Mouse (Mus musculus): Measurements from ENCODE around the gene Gpr162.

Gpr162 gene

GRCm38 (mm10) chr6:124881821-124882220 lies 18.0 kb upstream of the Gpr162 start:
- DNase-seq (ENCODE audit: low spot score): no peak

GRCm38 (mm10) chr6:124879390-124879789 lies 15.6 kb upstream of the Gpr162 start:
- DNase-seq (ENCODE audit: low spot score): no peak

DNA sequence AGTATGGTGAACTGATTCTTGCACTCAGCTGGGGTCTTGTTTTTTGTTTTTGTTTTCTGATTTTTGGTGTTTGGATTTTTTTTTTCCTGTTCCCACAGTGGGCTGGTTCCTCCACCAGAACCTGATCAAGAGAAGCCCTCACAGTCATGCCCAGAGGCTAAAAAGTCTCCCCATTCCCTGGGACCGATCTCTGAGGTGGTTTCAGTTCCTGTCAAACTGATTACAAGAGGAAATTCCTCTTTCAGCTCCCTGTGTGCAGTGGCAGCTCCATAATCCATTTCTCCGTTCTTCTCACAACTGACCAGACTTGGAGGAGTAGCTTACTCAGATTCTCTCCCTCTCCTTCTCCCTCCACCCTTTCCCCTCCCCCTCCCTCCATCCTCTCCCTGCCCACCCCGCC lies 10.6 kb upstream of the Gpr162 start:
- no peak for DNase-seq (ENCODE audit: low spot score)

- no peak for DNase-seq (ENCODE audit: low spot score)
Observed at GRCm38 (mm10) chr6:124866560-124866959, 2.8 kb upstream of the Gpr162 start.

DNA sequence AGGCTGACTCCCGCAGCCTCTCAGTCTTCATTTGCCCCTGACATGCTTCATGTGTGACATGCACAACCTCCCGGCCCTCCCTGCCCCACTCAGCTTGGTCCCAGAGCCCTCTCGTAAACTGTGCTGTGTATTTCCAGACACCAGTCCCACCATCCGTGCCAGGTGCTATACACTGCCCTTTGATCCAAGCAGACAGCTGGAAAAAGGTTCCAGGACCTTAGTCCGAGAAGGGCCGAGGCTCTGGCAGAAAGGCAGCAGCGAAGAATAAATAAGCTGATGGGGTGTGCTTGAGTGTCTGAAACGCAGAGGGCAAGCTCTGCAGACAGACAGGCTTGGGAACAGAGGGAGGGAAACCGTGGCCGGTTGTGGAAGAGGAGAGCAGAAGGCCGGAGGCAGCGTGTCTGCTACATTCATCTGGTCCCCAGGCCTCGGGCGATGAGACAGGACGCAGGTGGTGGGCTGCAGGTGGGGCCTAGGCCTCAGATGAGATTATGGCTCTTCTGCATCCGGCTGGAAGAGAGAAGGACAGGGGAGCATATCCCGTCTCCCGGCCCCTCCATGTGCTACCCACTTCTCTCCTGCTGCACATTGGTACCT lies 2.1 kb upstream of the Gpr162 start:
- no peak for DNase-seq (ENCODE audit: low spot score)

DNA sequence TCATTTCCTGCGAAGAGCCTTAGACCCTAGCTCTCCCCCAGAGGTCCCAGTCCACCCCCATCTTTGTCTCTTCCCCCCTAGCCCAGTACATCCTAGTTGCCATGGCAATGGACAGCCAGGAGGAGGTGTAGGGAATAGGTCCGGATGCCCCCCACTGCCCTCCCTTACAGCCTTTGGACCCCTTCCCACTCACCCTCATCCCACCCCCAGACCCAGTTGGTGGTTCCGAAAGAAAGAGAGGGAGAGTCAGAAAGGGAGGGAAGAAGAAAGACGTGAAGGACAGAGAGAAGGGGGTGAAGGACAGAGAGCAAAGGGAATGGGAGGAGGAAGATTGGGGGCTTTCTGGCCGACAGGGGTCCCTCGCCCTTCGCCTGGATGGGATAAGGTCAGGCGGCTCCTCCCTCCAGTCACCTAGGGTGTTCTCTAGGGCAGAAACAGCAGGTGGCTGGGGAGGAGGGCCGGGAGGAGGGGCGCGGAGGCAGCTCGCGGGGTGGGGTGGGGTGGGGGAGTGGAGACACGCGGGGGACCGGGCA lies 592 bp downstream of the Gpr162 start:
- no peak for DNase-seq (ENCODE audit: low spot score)

DNA sequence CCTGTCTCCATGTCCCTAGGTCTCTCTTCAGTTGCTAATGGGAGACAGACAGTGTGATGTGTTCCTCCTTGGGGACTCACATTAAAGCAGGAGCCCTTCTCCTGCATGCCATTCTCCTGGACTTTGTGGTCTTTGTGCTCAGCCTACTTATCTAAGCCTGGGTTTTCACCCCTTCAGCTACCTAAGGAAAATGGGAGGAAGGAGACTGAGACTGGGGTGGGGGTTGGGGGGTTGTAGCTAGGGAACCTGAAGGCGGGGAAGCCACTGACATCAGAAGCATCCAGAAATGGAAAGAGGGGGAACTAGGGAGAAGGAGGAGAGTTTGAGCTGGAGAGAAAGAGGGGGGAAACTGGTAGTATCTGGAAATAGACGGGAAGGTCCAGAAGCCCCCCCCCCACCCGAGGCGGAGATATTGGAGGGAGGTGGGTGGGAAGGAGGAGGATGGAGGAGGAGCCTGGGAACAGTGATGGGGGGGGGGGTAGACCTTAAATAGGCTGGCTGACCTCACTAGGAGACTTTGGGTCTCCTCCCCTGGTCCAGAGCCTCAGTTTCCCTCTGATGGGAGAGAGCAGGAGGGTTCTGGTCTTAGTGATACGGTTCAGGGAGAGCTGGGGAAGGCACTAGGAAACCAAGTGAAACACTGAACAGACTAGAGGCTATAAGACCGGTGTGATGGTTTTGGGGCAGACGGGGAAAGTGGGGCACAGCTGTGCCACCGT lies 1.2 kb downstream of the Gpr162 start:
- no peak for DNase-seq (ENCODE audit: low spot score)

DNA sequence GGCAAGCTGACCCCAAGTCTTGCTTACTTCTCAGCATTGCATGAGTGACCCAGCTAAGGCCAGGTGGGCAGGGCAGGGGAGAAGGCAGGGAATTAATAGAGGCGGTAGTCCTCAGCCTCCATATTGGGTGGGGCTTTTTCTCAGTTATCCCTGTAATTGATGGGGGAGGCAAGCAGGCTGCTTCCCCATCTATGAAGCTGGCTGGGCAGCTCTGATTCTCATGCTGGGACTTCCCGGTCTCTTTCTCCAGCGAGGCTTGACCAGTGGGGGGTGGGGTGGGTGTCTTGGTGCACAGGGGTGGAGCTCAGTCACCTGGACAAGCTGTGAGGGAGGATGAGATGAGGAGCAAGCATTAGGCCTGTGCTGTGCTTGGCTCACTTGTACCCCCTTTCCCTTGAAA lies 2.0 kb downstream of the Gpr162 start:
- DNase-seq (ENCODE audit: low spot score): no peak

DNA sequence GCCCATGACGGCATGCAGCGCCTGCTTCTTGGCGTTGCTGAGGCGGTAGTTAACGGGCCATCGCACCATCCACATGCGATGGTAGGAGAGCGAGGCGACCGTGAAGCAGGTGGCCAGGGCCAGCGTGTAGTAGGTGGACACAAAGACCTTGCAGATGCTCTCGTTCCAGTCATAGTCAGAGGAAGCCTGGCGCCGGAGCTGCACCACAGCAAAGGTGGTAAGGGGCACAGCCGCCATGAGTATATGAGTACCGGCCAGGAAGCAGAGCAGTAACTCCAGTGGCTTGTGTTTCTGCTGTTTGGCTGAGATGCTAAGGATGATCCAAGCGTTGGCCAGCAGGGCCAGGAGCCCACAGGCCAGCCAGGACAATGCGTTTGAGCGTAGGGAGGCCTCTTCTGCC lies 2.5 kb downstream of the Gpr162 start:
- no peak for DNase-seq (ENCODE audit: low spot score)

GRCm38 (mm10) chr6:124860511-124860910 lies 3.3 kb downstream of the Gpr162 start:
- no peak for DNase-seq (ENCODE audit: low spot score)

- peak; percentile 90 for DNase-seq (ENCODE audit: low spot score)
Observed at GRCm38 (mm10) chr6:124859725-124860124, 4.1 kb downstream of the Gpr162 start.

DNA sequence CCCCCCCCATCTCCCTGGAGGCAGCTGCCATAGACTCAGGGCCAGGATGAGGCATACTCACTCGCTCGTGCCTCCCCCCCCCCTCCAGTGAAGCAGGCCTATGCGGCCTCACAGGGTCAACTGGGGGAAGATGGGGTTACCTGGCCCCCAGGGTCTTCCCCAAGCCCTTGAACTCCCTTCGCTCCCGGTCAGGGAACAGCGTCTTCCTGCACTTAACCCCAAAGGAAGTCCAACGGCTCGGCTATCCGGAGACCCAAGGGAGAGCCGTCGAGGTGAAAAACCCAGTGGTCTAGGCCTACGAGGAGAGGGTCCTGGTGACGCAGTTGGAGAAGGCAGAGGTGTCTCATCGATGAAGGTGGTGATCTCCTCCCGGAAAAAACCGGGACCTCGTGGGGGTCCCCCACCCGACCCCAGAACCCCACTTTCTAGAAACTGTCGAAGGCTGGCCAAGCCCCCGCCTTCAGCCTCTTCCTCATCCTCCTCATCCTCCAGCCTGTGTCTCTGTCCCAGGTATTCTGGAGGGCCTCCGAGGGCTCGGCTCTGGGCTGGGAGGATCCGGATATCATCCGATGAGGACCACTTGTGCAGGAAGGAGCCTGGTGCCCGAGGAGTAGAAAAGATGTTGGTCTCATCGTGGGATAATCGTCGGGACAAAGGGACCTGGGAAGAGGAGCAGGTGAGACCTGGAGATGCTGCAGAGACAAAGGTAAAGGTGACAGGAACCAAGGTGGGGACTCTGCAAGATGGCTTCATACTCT lies 5.0 kb downstream of the Gpr162 start:
- DNase-seq (ENCODE audit: low spot score): no peak

- DNase-seq (ENCODE audit: low spot score): no peak
Observed at GRCm38 (mm10) chr6:124857840-124858530, 5.8 kb downstream of the Gpr162 start.

- peak; percentile 65 for DNase-seq (ENCODE audit: low spot score)
Observed at GRCm38 (mm10) chr6:124856916-124857839, 6.6 kb downstream of the Gpr162 start, which contains the start of gene P3h3. Gene P3h3 (minus strand): TSS chr6:124857752.

DNA sequence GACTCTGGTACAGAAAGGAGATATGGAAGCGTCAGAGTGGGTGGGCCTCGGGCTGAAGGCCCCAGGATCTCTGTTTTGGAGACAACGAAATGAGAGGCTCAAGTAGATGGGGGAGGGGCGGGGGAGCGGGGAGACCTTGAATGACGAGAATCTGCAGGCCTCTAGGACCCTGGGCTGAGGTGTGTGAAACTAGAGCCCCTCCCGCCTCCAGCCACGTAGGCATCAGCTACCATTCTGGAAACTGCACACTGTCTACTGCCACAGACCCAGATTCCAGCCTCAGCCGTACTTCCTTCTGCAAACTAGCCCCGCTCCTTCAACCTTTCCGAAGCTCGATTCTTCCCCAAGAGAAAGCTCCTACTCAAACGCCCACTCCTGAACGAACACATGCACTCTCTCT lies 7.5 kb downstream of the Gpr162 start:
- no peak for DNase-seq (ENCODE audit: low spot score)

DNA sequence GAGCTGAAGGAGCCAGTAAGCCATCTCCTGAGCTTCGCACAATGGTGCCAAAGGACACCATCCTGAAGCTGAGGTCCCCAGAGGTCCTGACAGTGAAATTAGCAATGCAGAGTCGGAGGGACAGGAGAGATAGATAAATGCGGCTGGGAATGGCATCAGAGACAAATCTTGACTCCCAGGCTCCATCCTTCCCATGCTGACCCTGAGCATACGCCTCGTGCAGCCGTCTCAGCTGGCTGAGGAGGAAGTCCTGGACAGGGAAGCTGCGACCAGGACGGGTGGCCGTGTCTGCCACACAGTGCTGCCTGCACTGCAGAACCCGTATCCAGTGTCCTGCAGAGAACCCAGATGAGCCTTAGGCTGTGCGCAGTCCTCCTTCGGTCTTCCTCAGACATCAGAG lies 9.1 kb downstream of the Gpr162 start:
- no peak for DNase-seq (ENCODE audit: low spot score)

GRCm38 (mm10) chr6:124850535-124850934 lies 13.2 kb downstream of the Gpr162 start:
- no peak for DNase-seq (ENCODE audit: low spot score)

DNA sequence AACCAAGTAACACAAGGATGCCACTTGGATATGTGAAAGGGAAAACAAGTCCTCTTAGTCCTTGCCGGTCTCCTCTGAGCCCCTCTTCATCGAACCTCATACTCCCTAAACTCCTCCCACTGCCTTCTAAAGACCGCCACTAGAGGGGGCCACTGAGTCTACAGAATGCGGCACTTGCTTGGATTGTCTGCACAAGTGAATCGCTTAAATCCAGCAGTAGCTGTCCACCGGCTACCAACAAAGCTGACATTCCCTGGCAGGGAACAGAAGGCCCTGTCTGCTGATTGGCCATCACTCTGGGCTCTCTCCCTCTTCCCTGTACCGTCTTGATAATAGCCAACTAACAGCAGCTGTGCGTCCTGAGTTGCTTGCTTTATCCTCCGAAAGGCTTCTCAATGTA lies 16.5 kb downstream of the Gpr162 start:
- DNase-seq (ENCODE audit: low spot score): peak; percentile 88

GRCm38 (mm10) chr6:124840241-124841167 lies 23.3 kb downstream of the Gpr162 start, which contains the start of gene Gnb3:
Gene Gnb3 (minus strand): TSS chr6:124840275.
- DNase-seq (ENCODE audit: low spot score): no peak

DNA sequence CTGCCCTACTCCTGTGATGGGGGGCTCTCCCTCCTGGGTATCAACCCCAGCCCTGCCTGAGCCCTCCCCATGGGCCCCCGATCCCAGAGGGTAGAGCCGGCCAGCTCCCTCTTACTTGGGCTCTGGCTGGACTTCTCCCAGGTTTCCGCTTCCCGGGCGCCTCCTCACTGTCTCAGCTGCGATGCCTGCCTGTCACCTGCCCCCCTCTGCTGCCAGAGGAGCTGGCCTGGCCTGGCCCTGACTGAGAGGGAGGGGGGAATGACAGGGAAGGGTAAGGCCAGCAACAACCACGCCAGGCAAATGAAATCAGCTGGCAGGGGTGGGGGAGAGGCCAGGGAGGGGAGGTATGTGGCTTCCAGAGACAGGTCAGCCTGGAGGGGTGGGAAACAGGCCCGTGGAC lies 24.0 kb downstream of the Gpr162 start:
- no peak for DNase-seq (ENCODE audit: low spot score)
